Mouse (Mus musculus) limb, embryonic 11.5 days (tissue): Measurements from ENCODE around the gene Gxylt2. TPM values are rescaled to one million over a fixed set of nuclear protein-coding genes. Genes with fewer than 3 reads are reported as not detected.

Source experiments
- ATAC-seq: fragments of 200-750 bp; cut with Nextera tagmentation; 2 replicates; pipeline ENCODE4 v1.8.0; 2017; ENCODE audit warnings: low read depth; ENCODE audit not compliant: insufficient number of reproducible peaks, low FRiP score, low TSS enrichment
- DNase-seq: peaks from one replicate; pipeline ENCODE4 v3.0.0-alpha.2; 2015; ENCODE audit warnings: low spot score
- H3K27ac ChIP-seq: fragments of 300-500 bp; sonication (generic); replicated peaks from 2 replicates; pipeline ENCODE4 v1.5.1; 2014; ENCODE audit warnings: low read depth, mild to moderate bottlenecking, low read length
- H3K27me3 ChIP-seq: fragments of 300-500 bp; sonication (generic); 2 replicates; pipeline ENCODE4 v1.6.1; 2014; ENCODE audit warnings: mild to moderate bottlenecking, low read length, mixed read lengths; ENCODE audit not compliant: control insufficient read depth, insufficient read depth
- H3K36me3 ChIP-seq: fragments of 300-500 bp; sonication (generic); 2 replicates; pipeline ENCODE4 v1.6.1; 2014; ENCODE audit warnings: mild to moderate bottlenecking, low read length, moderate library complexity, mixed read lengths; ENCODE audit not compliant: control insufficient read depth, insufficient read depth
- H3K4me1 ChIP-seq: fragments of 300-500 bp; sonication (generic); 2 replicates; pipeline ENCODE4 v1.6.1; 2014; ENCODE audit warnings: low read length, mixed read lengths; ENCODE audit not compliant: control insufficient read depth, insufficient read depth
- H3K4me2 ChIP-seq: fragments of 300-500 bp; sonication (generic); 2 replicates; pipeline ENCODE4 v1.6.1; 2014; ENCODE audit warnings: low read depth, mild to moderate bottlenecking, moderate library complexity; ENCODE audit not compliant: severe bottlenecking
- H3K4me3 ChIP-seq: fragments of 300-500 bp; sonication (generic); 2 replicates; pipeline ENCODE4 v1.5.1; 2014; ENCODE audit warnings: low read depth, low read length
- H3K9ac ChIP-seq: fragments of 300-500 bp; sonication (generic); 2 replicates; pipeline ENCODE4 v1.6.1; 2014; ENCODE audit warnings: mild to moderate bottlenecking, low read length
- H3K9me3 ChIP-seq: fragments of 300-500 bp; sonication (generic); 2 replicates; pipeline ENCODE4 v1.6.1; 2016; ENCODE audit warnings: low read length; ENCODE audit not compliant: control insufficient read depth
- WGBS: fragments of 180-500 bp; shearing (Covaris S2); extraction: QIAGEN DNeasy Blood & Tissue Kit; methylation state at CpG from one replicate; pipeline ENCODE4 v1.1.7; 2014; 5-methylcytosine and 5-hydroxymethylcytosine counted together
- polyA plus RNA-seq: library from polyadenylated mRNA; unstranded; fragments of >200 nt; fragmentation: Nextera tagmentation; extraction: Ambion mirVana; gene quantifications from 2 replicates; pipeline ENCODE4 v1.2.1, GENCODE M21; 2014

Gene Gxylt2
- polyA plus RNA-seq, 1 experiment from 2014 or later, result 5.2 TPM

- no peak overlapping the region for H3K4me2 ChIP-seq
- no peaks in the 10 kb centered on the region for H3K4me1 ChIP-seq
- 93% methylated on average over 9 of the region's 9 CpGs for WGBS
- H3K4me3 ChIP-seq, result no peak overlapping the region
- H3K27ac ChIP-seq, result no peak overlapping the region
- DNase-seq, result no peak
- H3K9ac ChIP-seq, result no peak overlapping the region
- H3K36me3 ChIP-seq, result peaks cover 4% of the 10 kb centered on the region; the same call in 1 of the 2 replicates
- H3K9me3 ChIP-seq, result no peaks in the 10 kb centered on the region
- ATAC-seq, result no peak
- H3K27me3 ChIP-seq, result no peaks in the 10 kb centered on the region
Measured at GRCm38 (mm10) chr6:100850671-100851081, 146.1 kb downstream of the Gxylt2 start.

- no peak overlapping the region for H3K9ac ChIP-seq
- 89% methylated on average over 5 of the region's 5 CpGs for WGBS
- no peaks in the 10 kb centered on the region for H3K27me3 ChIP-seq
- H3K9me3 ChIP-seq, result no peaks in the 10 kb centered on the region
- ATAC-seq (no peak), DNase-seq (no peak)
- peaks cover 4% of the 10 kb centered on the region; the same call in 1 of the 2 replicates for H3K36me3 ChIP-seq
- H3K27ac ChIP-seq, result no peak overlapping the region
- no peaks in the 10 kb centered on the region for H3K4me1 ChIP-seq
- H3K4me3 ChIP-seq, result no peak overlapping the region
- no peak overlapping the region for H3K4me2 ChIP-seq
Measured at GRCm38 (mm10) chr6:100851083-100851482, 146.5 kb downstream of the Gxylt2 start.

Other genes with a start within 250 kb of the Gxylt2 start
- 18.0 and 20.3 TPM in 2 replicates for gene Shq1, start 33.6 kb upstream of the Gxylt2 start, polyA plus RNA-seq
- 38.0 and 41.6 TPM in 2 replicates for gene Ppp4r2, start 128.9 kb downstream of the Gxylt2 start, polyA plus RNA-seq